Mouse (Mus musculus): ENCODE data around the gene 1700001O22Rik. TPM values are rescaled to one million over a fixed set of nuclear protein-coding genes. Genes with fewer than 3 reads are reported as not detected.
A peak's percentile ranks its signal among the peaks of the same experiment; 100 is the strongest.

Gene 1700001O22Rik
- polyA plus RNA-seq, 1 experiment from 2014 or later = 2.0 TPM

- Histone ChIP-seq H3K4me1 (peaks cover 12% of the 10 kb centered on the region), H3K9me3 (no peaks in the 10 kb centered on the region), H3K4me3 (no peak within 1 kb of the TSS), H3K36me3 (peaks cover 10% of the 10 kb centered on the region), H3K4me2 (replicated peaks) (no peak within 1 kb of the TSS), H3K27ac (no peak within 1 kb of the TSS), H3K27me3 (replicated peaks) (no peaks in the 10 kb centered on the region), H3K9ac (no peak within 1 kb of the TSS)
- ATAC-seq (ENCODE audit: low FRiP score, low read depth) = no peak
- 33% methylated on average over 4 of the region's 4 CpGs for WGBS
Observed at GRCm38 (mm10) chr2:30830283-30830795, 26.9 kb upstream of the 1700001O22Rik start, which contains the start of gene Asb6. Asb6 (minus strand) TSS chr2:30830333.

GRCm38 (mm10) chr2:30829315-30829714, 25.9 kb upstream of the 1700001O22Rik start:
- 37% methylated on average over 5 of the region's 5 CpGs for WGBS
- Histone ChIP-seq H3K27ac (no peak overlapping the region), H3K4me1 (peaks cover 12% of the 10 kb centered on the region), H3K4me3 (no peak overlapping the region), H3K36me3 (peaks cover 21% of the 10 kb centered on the region), H3K4me2 (replicated peaks) (no peak overlapping the region), H3K9ac (no peak overlapping the region), H3K27me3 (replicated peaks) (no peaks in the 10 kb centered on the region), H3K9me3 (no peaks in the 10 kb centered on the region)
- no peak for ATAC-seq (ENCODE audit: low FRiP score, low read depth)

- Histone ChIP-seq H3K4me1 (peaks cover 22% of the 10 kb centered on the region), H3K4me2 (replicated peaks) (peak overlapping the region; percentile 96), H3K27me3 (replicated peaks) (no peaks in the 10 kb centered on the region), H3K36me3 (peaks cover 35% of the 10 kb centered on the region), H3K27ac (no peak overlapping the region), H3K9ac (peak overlapping the region; percentile 88), H3K9me3 (no peaks in the 10 kb centered on the region), H3K4me3 (peak overlapping the region; percentile 95)
- under 1% methylated on average over 63 of the region's 63 CpGs for whole genome bisulfite sequencing
- ATAC-seq (ENCODE audit: low FRiP score, low read depth) = peak; percentile 86
Observed at GRCm38 (mm10) chr2:30827749-30828475, 24.5 kb upstream of the 1700001O22Rik start.

DNA sequence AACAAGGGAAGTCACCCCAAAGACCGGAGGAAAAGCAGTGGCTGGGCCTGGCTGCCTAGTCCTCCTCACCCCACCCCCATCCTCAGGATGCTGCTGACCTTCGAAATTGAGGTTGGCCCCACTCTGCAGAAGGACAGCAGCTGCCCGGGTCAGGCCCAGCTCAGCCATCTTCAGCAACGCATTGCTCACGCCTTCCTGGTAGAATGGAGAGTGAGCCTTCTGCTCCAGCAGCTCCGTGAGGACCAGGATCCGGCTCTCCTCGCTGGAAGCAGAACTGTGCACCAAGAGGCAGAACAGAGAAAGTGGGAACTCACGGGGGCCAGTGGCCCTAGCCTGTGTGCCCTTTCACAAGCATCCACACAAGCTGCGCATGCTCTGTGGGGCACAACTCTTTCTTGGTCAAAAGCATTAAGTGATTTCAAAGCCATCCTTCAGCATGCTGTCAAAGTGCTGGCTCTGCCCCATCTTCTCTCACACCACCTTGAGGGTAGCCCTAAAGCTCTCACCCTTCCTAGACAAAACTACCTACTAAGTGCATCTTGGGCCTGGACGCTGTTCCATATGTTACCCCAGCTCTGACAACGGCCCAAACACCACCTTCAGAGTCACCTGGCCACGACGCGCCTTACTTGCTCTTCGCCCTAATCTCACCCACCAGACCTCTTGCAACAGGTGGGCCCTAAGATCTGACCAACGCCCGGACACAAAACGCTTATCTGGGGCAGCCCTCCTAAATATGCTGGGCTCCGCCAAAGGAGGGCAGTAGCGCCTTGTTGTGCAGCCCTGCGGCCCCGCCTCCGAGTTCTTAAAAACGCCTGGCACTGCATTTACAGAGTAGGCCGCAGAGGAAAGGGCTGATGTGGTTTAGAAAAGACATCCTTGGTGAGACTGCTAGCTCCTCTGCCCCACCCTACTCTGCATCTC, 23.6 kb upstream of the 1700001O22Rik start:
- H3K9ac ChIP-seq = peak overlapping the region; percentile 88
- H3K9me3 ChIP-seq = no peaks in the 10 kb centered on the region
- peak overlapping the region; percentile 96 for H3K4me2 ChIP-seq (replicated peaks)
- H3K4me1 ChIP-seq = peaks cover 30% of the 10 kb centered on the region
- peak overlapping the region; percentile 95 for H3K4me3 ChIP-seq
- WGBS = 33% methylated on average over 26 of the region's 26 CpGs
- no peaks in the 10 kb centered on the region for H3K27me3 ChIP-seq (replicated peaks)
- no peak overlapping the region for H3K27ac ChIP-seq
- peaks cover 43% of the 10 kb centered on the region for H3K36me3 ChIP-seq
- ATAC-seq (ENCODE audit: low FRiP score, low read depth) = no peak

DNA sequence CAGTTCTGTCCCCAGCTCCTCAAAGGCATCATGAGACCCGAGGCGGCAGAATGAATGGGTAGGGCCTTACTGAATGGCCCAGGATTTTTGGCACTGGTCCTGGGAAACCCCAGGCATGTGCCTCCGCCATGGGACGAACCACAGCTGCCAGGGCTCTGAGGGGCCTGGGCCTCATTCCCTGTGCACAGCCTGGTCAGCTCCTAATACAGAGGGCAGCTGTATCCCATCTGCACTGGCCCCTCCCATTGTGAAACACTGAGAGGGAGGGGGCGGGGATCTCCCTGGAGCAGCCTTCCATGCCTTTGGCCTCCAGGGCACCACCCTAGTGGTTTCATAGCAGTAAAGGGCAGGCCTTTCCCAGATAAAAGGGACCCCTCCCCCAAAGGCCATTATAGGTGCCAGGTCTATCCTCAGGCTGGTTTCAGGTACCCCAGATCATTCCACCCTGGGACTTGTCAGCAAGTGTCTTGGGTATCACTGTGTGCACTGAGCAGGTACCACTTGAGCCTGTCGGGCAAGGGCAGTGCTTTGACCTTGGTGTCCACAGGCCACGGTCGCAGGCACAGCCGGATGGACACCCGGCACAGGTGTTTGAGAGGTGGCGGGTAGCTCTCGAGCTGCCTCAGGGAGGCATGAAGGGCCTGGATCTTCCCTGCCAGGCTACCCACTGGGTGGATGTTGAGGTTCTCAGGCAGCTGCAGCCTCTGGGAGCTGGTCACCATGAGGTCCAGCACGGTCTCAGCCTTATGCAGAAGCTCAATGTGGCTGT, 20.1 kb upstream of the 1700001O22Rik start:
- no peak overlapping the region for H3K4me3 ChIP-seq
- H3K27ac ChIP-seq = no peak overlapping the region
- H3K36me3 ChIP-seq = peaks cover 78% of the 10 kb centered on the region

GRCm38 (mm10) chr2:30822460-30822859, 19.0 kb upstream of the 1700001O22Rik start:
- peaks cover 87% of the 10 kb centered on the region for H3K36me3 ChIP-seq
- peaks cover 28% of the 10 kb centered on the region for H3K4me1 ChIP-seq
- no peak for ATAC-seq (ENCODE audit: low FRiP score, low read depth)
- WGBS = 94% methylated on average over 8 of the region's 8 CpGs
- H3K4me2 ChIP-seq (replicated peaks) = no peak overlapping the region
- H3K27ac ChIP-seq = no peak overlapping the region
- no peaks in the 10 kb centered on the region for H3K9me3 ChIP-seq
- H3K27me3 ChIP-seq (replicated peaks) = no peaks in the 10 kb centered on the region
- no peak overlapping the region for H3K4me3 ChIP-seq
- H3K9ac ChIP-seq = no peak overlapping the region

More for the DNA sequence above, 20.1 kb upstream of the 1700001O22Rik start:
- WGBS = 78% methylated on average over 13 of the region's 13 CpGs
- peak; percentile 39 for ATAC-seq (ENCODE audit: low FRiP score, low read depth)
- H3K9ac ChIP-seq = no peak overlapping the region
- H3K4me1 ChIP-seq = peaks cover 30% of the 10 kb centered on the region
- no peaks in the 10 kb centered on the region for H3K27me3 ChIP-seq (replicated peaks)
- no peaks in the 10 kb centered on the region for H3K9me3 ChIP-seq
- no peak overlapping the region for H3K4me2 ChIP-seq (replicated peaks)

GRCm38 (mm10) chr2:30821073-30821472, 17.6 kb upstream of the 1700001O22Rik start:
- Histone ChIP-seq H3K4me3 (no peak overlapping the region), H3K27me3 (replicated peaks) (no peaks in the 10 kb centered on the region), H3K36me3 (peaks cover 90% of the 10 kb centered on the region), H3K9me3 (no peaks in the 10 kb centered on the region), H3K9ac (no peak overlapping the region), H3K27ac (no peak overlapping the region), H3K4me1 (peaks cover 18% of the 10 kb centered on the region), H3K4me2 (replicated peaks) (no peak overlapping the region)
- 99% methylated on average over 3 of the region's 3 CpGs for WGBS
- no peak for ATAC-seq (ENCODE audit: low FRiP score, low read depth)

DNA sequence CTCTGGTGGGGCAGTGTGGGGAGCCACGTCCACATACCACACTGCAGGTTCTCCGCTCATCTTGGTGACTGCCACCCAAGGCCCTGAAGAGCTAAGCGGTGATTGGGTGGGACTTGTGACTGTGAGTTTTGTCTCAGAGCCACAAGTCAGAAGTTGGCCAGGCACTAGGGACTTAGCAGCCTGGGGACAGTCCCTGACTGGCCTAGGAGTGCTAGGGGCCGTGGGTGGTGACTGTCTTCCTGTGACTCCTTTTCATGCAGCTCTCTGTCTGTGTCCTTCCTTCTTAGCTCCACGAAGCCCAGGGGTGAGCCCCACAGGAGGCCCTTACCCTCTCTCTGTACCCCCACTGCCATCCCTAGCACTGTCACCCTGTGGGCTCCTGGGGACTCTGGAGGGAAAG, 16.4 kb upstream of the 1700001O22Rik start:
- ATAC-seq (ENCODE audit: low FRiP score, low read depth) = no peak
- H3K27me3 ChIP-seq (replicated peaks) = no peaks in the 10 kb centered on the region
- peaks cover 92% of the 10 kb centered on the region for H3K36me3 ChIP-seq
- H3K27ac ChIP-seq = no peak overlapping the region
- 96% methylated on average over 5 of the region's 5 CpGs for WGBS
- H3K4me3 ChIP-seq = no peak overlapping the region
- H3K9ac ChIP-seq = no peak overlapping the region
- no peak overlapping the region for H3K4me2 ChIP-seq (replicated peaks)
- H3K4me1 ChIP-seq = peaks cover 18% of the 10 kb centered on the region
- H3K9me3 ChIP-seq = no peaks in the 10 kb centered on the region

- Histone ChIP-seq H3K4me2 (replicated peaks) (no peak overlapping the region), H3K27me3 (replicated peaks) (no peaks in the 10 kb centered on the region), H3K4me3 (no peak overlapping the region), H3K36me3 (peaks cover 86% of the 10 kb centered on the region), H3K9me3 (no peaks in the 10 kb centered on the region), H3K4me1 (no peaks in the 10 kb centered on the region), H3K9ac (no peak overlapping the region), H3K27ac (no peak overlapping the region)
- 100% methylated on average over 1 of the region's 1 CpGs for whole genome bisulfite sequencing
- no peak for ATAC-seq (ENCODE audit: low FRiP score, low read depth)
Observed at GRCm38 (mm10) chr2:30816383-30816782, 12.9 kb upstream of the 1700001O22Rik start.

DNA sequence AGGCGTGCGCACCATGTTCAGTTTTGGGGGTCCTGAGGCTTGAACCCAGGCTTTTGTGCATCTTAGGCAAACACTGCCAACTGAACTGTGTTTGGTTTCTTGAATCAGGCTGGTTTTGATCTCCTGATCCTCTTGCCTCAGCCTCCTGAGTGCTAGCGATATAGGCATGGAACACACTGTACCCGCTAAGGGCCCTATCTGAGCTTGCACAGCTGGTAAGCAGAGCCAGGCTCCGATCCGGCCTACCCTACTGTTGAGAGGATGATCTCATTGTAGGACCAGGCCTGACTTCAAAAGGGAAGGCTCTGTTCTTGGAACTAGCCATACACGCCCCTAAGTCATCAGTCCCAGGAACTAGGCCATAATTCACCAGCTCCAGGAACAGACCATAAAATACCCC, 7.1 kb upstream of the 1700001O22Rik start:
- no peaks in the 10 kb centered on the region for H3K27me3 ChIP-seq (replicated peaks)
- H3K4me2 ChIP-seq (replicated peaks) = peak overlapping the region; percentile 36
- H3K27ac ChIP-seq = no peak overlapping the region
- H3K9ac ChIP-seq = no peak overlapping the region
- no peak for ATAC-seq (ENCODE audit: low FRiP score, low read depth)
- peaks cover 26% of the 10 kb centered on the region for H3K4me1 ChIP-seq
- 74% methylated on average over 7 of the region's 7 CpGs for WGBS
- no peak overlapping the region for H3K4me3 ChIP-seq
- H3K9me3 ChIP-seq = no peaks in the 10 kb centered on the region
- peaks cover 36% of the 10 kb centered on the region for H3K36me3 ChIP-seq

DNA sequence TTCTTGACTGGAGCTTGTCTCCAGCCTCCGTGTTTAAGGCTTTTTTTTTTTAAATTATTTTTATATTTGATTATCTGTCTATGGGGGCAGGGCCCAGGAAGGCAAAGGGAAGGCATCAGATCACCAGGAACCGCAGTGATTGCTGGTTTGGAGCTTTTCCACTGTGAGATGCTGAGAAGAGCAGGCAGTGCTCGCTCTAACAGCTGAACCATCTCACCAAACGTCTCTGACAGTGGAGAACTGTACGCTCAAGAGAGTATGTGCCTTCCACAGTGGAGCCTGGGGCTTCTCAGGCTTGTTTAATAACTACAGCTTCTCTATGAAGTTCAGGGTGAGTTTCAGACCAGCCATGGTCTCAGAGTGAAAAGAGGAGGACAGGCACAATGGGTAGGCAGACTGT, 6.0 kb upstream of the 1700001O22Rik start:
- H3K9ac ChIP-seq = no peak overlapping the region
- 86% methylated on average over 5 of the region's 5 CpGs for WGBS
- H3K4me3 ChIP-seq = no peak overlapping the region

More for the DNA sequence above, 6.0 kb upstream of the 1700001O22Rik start:
- H3K4me1 ChIP-seq = peaks cover 26% of the 10 kb centered on the region
- peaks cover 25% of the 10 kb centered on the region for H3K36me3 ChIP-seq
- H3K27ac ChIP-seq = no peak overlapping the region
- H3K9me3 ChIP-seq = no peaks in the 10 kb centered on the region
- no peaks in the 10 kb centered on the region for H3K27me3 ChIP-seq (replicated peaks)
- H3K4me2 ChIP-seq (replicated peaks) = peak overlapping the region; percentile 86
- ATAC-seq (ENCODE audit: low FRiP score, low read depth) = no peak

Measured in neural tube, embryonic 12.5 days (tissue).